Mouse (Mus musculus): ENCODE data around the gene Uhrf2.

Uhrf2 gene

GRCm38 (mm10) chr19:30045857-30046256, 15.5 kb downstream of the Uhrf2 start:
- intact Hi-C loops (cut with DNase I): no loop called here

DNA sequence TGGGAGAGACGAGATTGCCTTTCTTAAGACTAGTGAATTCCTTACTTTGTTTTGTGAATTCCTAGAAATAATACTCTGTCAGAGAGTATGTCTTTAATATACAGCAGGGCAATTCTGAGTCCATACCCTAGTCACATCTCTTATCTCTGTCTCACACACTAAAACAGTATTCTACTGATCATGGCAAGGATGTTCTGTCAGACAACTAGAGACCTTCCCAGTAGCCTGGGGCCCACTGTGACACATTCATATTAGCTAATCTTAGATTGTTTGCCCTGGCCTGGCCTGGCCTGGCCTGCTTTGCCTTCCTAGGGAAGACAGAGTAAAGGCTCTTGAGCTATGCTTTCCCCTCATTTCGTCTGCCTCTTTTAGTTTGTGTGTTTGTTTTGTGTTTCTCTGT, 20.3 kb downstream of the Uhrf2 start:
- intact Hi-C loops (cut with DNase I): no loop called here

DNA sequence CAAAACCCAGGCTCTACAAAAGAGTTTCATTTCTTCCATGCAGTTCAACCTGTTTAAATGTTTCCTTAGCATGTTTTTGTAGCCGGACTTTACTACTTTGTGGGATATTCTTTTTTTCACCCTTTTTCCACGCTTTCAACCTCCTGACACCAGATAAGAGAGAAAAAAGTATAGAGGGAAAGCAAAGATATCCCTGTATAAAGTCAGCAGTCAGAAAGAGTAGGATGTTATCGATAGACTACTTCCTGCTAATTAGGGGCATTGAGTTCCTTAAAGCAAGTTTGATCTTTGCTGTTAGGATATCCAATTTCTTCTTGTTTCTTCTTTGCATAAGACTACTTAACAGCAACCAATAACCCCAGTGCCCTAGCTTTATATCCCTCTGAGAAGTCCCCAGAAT, 21.2 kb downstream of the Uhrf2 start:
- intact Hi-C loops (cut with DNase I): no loop called here

GRCm38 (mm10) chr19:30054218-30054617, 23.9 kb downstream of the Uhrf2 start:
- intact Hi-C loops (cut with DNase I): no loop called here

GRCm38 (mm10) chr19:30065797-30066196, 35.5 kb downstream of the Uhrf2 start:
- intact Hi-C loops (cut with DNase I): no loop called here

DNA sequence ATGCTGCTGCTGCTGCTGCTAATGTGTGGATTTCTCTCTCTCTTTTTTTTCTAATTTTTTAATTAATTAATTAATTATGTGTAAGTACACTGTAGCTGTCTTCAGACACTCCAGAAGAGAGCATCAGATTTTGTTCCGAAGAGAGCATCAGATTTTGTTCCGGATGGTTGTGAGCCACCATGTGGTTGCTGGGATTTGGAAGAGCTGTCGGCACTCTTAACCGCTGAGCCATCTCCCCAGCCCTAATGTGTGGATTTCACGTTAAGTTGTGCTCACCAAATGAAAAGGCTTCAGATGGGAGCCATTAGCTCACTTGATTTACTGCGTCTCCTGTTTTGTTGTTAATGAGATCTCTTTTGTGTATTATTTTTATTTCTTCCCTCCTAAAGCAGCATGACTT, 59.9 kb downstream of the Uhrf2 start:
- intact Hi-C loops (cut with DNase I): no loop called here

GRCm38 (mm10) chr19:30091644-30092295, 61.5 kb downstream of the Uhrf2 start:
- intact Hi-C loops (cut with DNase I): no loop called here

- intact Hi-C loops (cut with DNase I): no loop called here
Observed at GRCm38 (mm10) chr19:30096186-30096585, 65.9 kb downstream of the Uhrf2 start.

GRCm38 (mm10) chr19:30097039-30097438, 66.7 kb downstream of the Uhrf2 start:
- intact Hi-C loops (cut with DNase I): no loop called here

DNA sequence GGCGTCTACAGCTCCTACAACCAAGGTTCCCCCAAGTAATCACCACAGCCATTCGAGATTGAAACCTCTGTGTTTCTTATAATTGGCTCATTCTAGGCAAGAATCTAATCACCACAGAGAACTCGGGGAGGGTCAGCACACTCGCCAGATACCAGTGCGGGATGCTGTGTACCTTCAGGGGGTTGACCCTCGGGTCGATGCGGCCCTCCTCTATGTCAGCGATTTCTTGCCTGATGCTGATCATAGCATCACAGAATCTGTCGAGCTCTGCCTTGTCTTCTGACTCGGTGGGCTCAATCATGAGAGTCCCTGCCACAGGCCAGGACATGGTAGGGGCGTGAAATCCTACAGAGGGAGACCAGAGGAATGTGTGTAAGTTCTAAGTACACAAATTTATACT, 70.3 kb downstream of the Uhrf2 start:
- intact Hi-C loops (cut with DNase I): no loop called here

GRCm38 (mm10) chr19:30102620-30103019, 72.3 kb downstream of the Uhrf2 start:
- intact Hi-C loops (cut with DNase I): no loop called here

DNA sequence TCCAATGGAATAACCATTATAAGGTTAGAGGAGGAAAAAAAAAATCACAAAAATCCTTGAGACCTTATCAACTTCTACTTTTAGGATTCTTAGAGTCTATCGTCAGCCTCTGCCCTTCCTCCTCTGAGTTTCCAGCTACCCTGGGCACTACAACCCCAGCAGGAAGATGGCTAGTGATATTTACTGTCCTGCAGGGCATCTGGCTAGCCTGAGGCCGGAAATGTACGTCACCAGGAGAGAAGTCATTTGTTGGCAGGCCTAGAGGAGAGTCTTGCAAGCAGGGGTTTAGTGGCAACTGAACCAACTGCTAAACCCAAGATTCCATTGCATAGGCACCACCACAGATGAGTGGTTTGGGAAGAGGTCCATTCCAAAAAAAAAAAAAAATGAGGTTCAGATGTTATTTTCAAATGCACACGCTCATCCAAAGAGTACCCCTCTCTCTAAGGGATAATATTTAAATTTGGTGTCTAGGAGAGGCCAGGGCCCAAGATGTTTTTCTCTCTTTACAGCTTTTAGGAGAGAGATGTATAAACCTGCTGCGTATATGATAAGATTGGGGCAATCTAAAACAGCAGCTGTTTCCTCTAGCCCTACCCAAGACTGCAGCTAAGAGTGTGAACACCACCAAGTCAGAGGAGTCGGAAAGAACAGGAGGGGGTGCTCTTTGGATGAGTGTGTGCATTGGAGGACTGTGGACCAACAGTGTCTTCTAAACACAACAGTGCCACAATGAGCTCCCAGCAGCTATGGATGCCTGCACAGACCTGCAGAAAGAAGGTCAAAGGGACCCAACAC, 74.9 kb downstream of the Uhrf2 start:
- intact Hi-C loops (cut with DNase I): no loop called here

DNA sequence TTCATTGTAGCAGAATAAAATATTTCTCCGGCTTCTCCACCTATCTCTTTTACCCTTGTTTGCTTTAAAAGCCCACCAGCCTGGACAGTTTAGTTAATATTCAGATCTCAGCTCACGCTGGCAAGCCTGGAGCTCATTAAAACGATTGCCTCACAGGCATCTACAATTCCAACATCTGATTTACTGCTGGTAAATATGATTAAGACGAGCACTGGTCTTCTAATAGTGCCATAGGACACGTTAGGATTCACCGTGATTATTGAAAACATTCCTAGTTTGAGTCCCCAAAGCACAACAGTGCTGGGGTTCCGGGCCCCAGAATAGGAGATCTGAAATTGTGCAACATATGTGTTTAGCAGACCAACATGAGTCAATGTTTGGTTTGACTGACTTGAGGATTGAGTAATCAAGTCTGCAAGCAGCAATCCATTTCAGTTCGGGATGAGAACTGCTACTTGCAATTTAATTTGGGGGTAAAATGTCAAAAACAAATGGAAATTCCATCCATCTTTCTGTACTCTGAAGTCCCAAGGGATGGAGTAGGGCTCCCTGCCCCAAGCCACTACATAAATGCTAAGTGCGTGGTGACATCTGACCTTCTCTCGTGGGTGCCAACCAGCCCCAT, 77.0 kb downstream of the Uhrf2 start:
- intact Hi-C loops (cut with DNase I): no loop called here

DNA sequence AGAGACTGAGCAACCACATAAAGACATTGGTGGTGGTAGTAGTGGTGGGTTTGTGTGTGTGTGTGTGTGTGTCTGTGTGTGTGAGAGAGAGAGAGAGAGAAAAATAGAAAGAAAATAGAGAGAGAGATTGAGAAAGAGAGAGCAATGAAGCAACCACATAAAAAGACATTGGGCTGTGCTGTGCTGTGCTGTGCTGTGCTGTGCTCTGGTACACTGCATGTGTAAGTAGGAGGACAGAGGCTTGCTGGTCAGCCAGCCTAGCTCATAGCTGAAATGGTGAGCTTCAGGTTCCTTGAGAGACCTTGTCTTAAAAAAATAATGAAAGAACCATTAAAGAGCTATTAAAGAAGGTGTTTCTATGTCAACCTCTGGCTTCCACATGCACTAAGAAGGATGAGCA, 78.3 kb downstream of the Uhrf2 start:
- intact Hi-C loops (cut with DNase I): no loop called here

DNA sequence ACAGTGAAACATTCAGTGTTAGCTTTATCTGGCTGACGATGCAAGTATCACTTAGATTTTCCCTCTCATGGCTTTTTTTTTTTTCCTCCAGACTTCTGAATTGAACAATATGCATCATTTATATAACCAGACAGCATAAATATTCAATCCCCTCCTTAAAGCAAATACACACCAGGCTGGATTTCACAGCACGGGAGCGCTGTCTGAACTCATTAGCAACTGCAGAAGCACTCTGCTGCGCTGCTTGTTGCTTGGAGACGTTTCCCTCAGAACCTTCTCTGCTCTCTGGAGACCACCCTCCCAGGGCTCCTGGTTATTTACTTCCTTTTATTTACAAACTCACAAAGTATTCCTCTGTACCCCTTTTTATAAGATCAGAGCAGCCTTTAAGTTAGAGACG, 78.8 kb downstream of the Uhrf2 start:
- intact Hi-C loops (cut with DNase I): no loop called here

DNA sequence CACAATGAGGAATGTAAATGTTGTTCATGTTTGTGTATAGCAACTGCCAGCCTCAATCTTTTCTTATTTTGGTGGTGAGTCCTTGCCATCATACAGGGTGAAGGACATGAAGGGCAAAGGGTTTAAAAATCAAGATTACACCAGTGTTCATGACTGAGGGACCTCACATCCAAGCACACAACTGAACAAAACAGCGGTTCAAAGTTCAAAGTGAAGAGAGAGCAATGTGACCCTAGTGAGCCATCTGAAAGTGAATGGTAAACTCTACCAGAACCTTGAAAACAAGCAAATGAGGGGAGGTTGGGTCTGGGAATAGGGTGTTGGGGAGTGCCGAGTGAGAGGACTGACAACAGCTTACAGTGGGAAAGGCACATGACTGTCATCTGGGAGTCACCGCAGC, 81.1 kb downstream of the Uhrf2 start:
- intact Hi-C loops (cut with DNase I): no loop called here

DNA sequence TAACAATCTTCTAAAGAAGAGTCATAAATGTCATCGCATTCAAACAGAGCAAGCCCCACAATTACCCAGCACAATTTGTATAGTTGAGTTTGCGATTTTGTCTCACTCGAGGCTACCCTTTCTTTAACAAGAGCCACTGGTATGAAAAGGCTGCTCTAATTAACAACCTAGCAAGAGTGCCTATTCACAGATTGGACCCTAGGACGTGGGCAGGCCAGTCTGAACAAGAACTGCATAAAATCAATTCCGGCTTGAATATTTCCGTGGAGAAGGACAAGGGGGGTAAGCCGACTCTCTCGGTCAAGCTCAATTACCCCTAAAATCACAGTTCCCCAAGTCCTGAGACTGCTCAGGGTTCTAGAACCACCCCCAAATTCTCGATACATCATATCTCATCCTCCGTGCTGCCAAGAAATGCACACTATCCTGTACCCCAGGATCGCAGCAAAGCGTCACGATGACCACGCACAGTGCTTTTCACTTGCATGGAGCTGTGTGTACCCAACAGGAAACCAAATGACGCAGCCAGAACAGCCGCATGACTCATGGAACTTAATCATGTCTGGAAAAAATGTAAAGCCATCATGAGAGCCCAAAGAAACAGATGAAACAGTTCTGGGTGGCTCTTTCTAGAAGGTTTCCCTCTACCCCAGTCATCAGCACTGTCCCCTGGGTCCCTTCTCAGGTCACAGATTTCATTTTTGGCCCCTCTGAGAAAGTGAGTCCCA, 82.8 kb downstream of the Uhrf2 start:
- intact Hi-C loops (cut with DNase I): no loop called here

DNA sequence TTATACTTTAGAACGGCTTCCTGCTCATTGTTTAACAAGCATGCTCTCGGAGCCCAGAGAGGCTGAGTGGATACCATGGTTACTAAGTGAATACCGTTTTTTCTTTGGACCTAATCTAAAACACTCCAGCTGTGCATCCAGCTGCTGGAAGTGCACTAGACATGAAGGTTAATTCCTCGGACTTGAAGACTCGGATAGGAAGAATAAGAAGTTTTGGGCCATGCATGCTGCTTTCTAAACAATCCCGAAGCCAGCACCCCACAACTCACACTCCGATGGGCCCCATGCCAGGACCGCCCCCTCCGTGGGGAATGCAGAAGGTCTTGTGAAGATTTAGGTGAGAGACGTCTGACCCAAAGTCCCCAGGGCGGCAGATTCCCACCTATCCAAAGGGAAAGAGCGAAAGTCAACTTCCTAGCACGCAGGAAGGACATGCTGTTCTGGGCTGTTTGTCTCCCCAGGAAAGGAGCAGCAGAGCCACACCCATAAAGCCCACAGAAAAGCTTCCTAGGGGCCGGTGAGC, 84.7 kb downstream of the Uhrf2 start:
- intact Hi-C loops (cut with DNase I): no loop called here

GRCm38 (mm10) chr19:30115606-30116005, 85.3 kb downstream of the Uhrf2 start:
- intact Hi-C loops (cut with DNase I): no loop called here

DNA sequence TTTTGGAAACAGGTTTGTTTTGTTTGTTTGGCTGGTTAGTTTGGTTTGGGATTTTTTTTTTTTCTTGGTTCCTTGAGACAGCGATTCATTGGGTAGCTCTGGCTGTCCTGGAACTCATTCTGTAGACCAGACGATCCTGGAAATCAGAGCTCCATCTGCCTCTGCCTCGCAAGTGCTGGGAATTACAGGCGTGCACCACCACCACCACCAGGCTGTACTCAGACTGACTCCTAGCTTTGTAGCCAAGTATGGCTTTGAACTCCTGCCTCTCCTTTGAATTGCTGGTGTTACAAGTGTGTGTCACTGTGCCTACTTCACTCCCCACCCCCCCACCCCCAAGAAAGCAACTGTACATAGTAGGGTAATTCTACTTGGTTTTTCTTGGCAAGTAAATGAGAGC, 86.9 kb downstream of the Uhrf2 start:
- intact Hi-C loops (cut with DNase I): no loop called here

DNA sequence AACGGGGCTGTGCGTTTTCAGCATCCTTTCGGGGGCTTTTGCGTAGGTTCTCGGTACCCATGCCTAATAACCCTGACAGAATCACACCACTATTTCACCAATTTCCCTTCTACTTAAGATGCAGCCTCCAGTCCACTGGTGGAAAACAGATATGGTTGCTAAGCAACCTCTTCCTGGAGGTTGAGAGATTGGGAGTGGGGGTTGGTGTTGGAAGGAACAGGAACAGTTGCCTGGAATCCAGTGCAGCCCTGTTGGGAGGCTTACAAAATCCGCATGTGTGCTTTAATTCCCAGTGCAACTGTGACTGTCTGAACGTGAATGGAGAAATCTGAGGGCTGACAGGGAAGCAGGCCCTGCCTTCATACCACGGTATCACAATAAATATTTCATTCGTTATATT, 87.5 kb downstream of the Uhrf2 start:
- intact Hi-C loops (cut with DNase I): no loop called here

Measured in adrenal gland (tissue).